Mouse (Mus musculus) embryo, embryonic 10 days (tissue): Measurements from ENCODE around the gene Msrb2.

Experiments used
- DNase-seq: peaks from one replicate; pipeline ENCODE4 v3.0.0-alpha.2; 2015; ENCODE audit warnings: low spot score

Msrb2 gene

GRCm38 (mm10) chr2:19371390-19372158, at the start of gene Msrb2:
Gene Msrb2 (plus strand): TSS chr2:19371440.
- peak; percentile 85 for DNase-seq

- DNase-seq, result no peak
Observed at GRCm38 (mm10) chr2:19322448-19322847, 48.8 kb upstream of the Msrb2 start.

- DNase-seq, result no peak
Observed at GRCm38 (mm10) chr2:19326376-19326775, 44.9 kb upstream of the Msrb2 start.

GRCm38 (mm10) chr2:19327811-19328210, 43.4 kb upstream of the Msrb2 start:
- DNase-seq, result no peak

GRCm38 (mm10) chr2:19343901-19344635, 27.2 kb upstream of the Msrb2 start:
- DNase-seq, result no peak

- DNase-seq, result peak; percentile 94
Observed at GRCm38 (mm10) chr2:19344636-19345413, 26.4 kb upstream of the Msrb2 start.

GRCm38 (mm10) chr2:19345414-19345964, 25.8 kb upstream of the Msrb2 start:
- no peak for DNase-seq

GRCm38 (mm10) chr2:19348454-19348853, 22.8 kb upstream of the Msrb2 start:
- DNase-seq, result no peak

- DNase-seq, result no peak
Observed at GRCm38 (mm10) chr2:19350167-19350566, 21.1 kb upstream of the Msrb2 start.

GRCm38 (mm10) chr2:19351615-19352253, 19.5 kb upstream of the Msrb2 start:
- DNase-seq, result no peak

- DNase-seq, result no peak
Observed at GRCm38 (mm10) chr2:19353158-19353557, 18.1 kb upstream of the Msrb2 start.

GRCm38 (mm10) chr2:19362880-19363279, 8.4 kb upstream of the Msrb2 start:
- no peak for DNase-seq

- DNase-seq, result peak; percentile 12
Observed at GRCm38 (mm10) chr2:19366426-19366825, 4.8 kb upstream of the Msrb2 start.

- DNase-seq, result no peak
Observed at GRCm38 (mm10) chr2:19367114-19367513, 4.1 kb upstream of the Msrb2 start.

GRCm38 (mm10) chr2:19373695-19374094, 2.5 kb downstream of the Msrb2 start:
- no peak for DNase-seq

GRCm38 (mm10) chr2:19380446-19380950, 9.3 kb downstream of the Msrb2 start:
- DNase-seq, result no peak

- DNase-seq, result no peak
Observed at GRCm38 (mm10) chr2:19380986-19381385, 9.7 kb downstream of the Msrb2 start.

GRCm38 (mm10) chr2:19382206-19382605, 11.0 kb downstream of the Msrb2 start:
- no peak for DNase-seq

- DNase-seq, result no peak
Observed at GRCm38 (mm10) chr2:19383006-19383405, 11.8 kb downstream of the Msrb2 start.

- no peak for DNase-seq
Observed at GRCm38 (mm10) chr2:19385772-19386171, 14.5 kb downstream of the Msrb2 start.

- DNase-seq, result no peak
Observed at GRCm38 (mm10) chr2:19388329-19389103, 17.3 kb downstream of the Msrb2 start.
